Mouse (Mus musculus) midbrain, embryonic 16.5 days (tissue): Measurements from ENCODE around the gene Pigr. TPM values are rescaled to one million over a fixed set of nuclear protein-coding genes. Genes with fewer than 3 reads are reported as not detected.

ENCODE experiments used
- ATAC-seq: fragments of 200-750 bp; cut with Nextera tagmentation; 2 replicates; pipeline ENCODE4 v1.8.0; 2017; ENCODE audit warnings: moderate TSS enrichment
- H3K27ac ChIP-seq: fragments of 300-500 bp; sonication (generic); 2 replicates; pipeline ENCODE4 v1.5.1; 2014; ENCODE audit warnings: mild to moderate bottlenecking, low read length, mixed read lengths
- H3K27me3 ChIP-seq: fragments of 300-500 bp; sonication (generic); 2 replicates; pipeline ENCODE4 v1.6.1; 2014; ENCODE audit warnings: low read depth, low read length, mixed read lengths; ENCODE audit not compliant: control insufficient read depth, insufficient read depth
- H3K36me3 ChIP-seq: fragments of 300-500 bp; sonication (generic); 2 replicates; pipeline ENCODE4 v1.6.1; 2014; ENCODE audit warnings: mild to moderate bottlenecking, low read length, moderate library complexity, mixed read lengths; ENCODE audit not compliant: control insufficient read depth, insufficient read depth
- H3K4me1 ChIP-seq: fragments of 300-500 bp; sonication (generic); 2 replicates; pipeline ENCODE4 v1.6.1; 2014; ENCODE audit warnings: mild to moderate bottlenecking, low read length, mixed read lengths; ENCODE audit not compliant: control insufficient read depth, insufficient read depth
- H3K4me2 ChIP-seq: fragments of 300-500 bp; sonication (generic); 2 replicates; pipeline ENCODE4 v1.6.1; 2014; ENCODE audit warnings: mild to moderate bottlenecking, low read length, mixed read lengths
- H3K4me3 ChIP-seq: fragments of 300-500 bp; sonication (generic); 2 replicates; pipeline ENCODE4 v1.5.1; 2014; ENCODE audit warnings: low read depth, mild to moderate bottlenecking, low read length, moderate library complexity, mixed read lengths
- H3K9ac ChIP-seq: fragments of 300-500 bp; sonication (generic); 2 replicates; pipeline ENCODE4 v1.6.1; 2014; ENCODE audit warnings: low read depth, low read length, mixed read lengths
- H3K9me3 ChIP-seq: fragments of 300-500 bp; sonication (generic); replicated peaks from 2 replicates; pipeline ENCODE4 v1.6.1; 2014; ENCODE audit warnings: mild to moderate bottlenecking, low read length, mixed read lengths; ENCODE audit not compliant: control insufficient read depth, poor library complexity, severe bottlenecking
- WGBS: fragments of 180-500 bp; shearing (Covaris S2); extraction: QIAGEN DNeasy Blood & Tissue Kit; methylation state at CpG from one replicate; pipeline ENCODE4 v1.1.7; 2014; 5-methylcytosine and 5-hydroxymethylcytosine counted together
- polyA plus RNA-seq: library from polyadenylated mRNA; unstranded; fragments of >200 nt; fragmentation: Nextera tagmentation; extraction: Ambion mirVana; gene quantifications from 2 replicates; pipeline ENCODE4 v1.2.1, GENCODE M21; 2015

The Pigr gene
- polyA plus RNA-seq, 1 experiment from 2014 or later, result not detected

DNA sequence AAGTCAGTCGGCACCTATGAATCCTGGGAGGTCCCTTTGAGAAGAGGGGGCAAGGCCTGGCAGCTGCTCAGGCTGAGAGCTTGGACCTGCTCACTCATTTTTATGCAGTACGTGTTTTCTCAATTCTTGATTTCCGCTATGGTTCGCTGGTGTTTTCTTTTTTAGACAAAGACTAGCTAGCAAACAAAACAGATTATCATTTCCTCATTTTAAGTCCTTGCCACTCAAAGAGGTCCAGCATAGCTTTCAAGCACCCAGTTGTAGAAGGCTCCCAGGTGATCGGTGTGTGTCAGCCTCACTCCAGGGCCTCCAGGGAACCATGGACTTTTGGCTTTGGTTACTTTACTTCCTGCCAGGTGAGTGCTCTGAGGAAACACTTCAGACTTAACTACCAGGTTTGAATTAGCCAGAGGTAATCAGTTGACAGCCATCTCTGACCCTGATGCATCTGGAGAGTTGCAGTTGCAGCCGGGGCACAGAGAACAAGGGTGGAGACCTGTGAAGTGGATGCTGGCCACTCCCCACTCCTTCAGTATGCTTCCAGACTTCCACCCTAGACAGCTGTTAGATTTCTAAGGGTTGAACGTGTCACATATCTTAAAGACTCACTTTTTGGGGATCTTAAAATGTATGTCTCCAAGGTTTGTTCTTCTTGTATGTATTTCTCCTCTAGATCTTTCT lies 39.2 kb downstream of the Pigr start, which contains the start of gene Fcmr:
Gene Fcmr (plus strand): TSS at position 129 of the 681 bp plus-strand sequence.
- WGBS, result 67% methylated on average over 7 of the region's 7 CpGs
- H3K4me1 ChIP-seq, result no peaks in the 10 kb centered on the region
- H3K27me3 ChIP-seq, result no peaks in the 10 kb centered on the region
- no peak within 1 kb of the TSS for H3K9ac ChIP-seq
- H3K9me3 ChIP-seq, result no peaks in the 10 kb centered on the region
- ATAC-seq, result no peak
- no peak within 1 kb of the TSS for H3K4me3 ChIP-seq
- no peaks in the 10 kb centered on the region for H3K36me3 ChIP-seq
- no peak within 1 kb of the TSS for H3K27ac ChIP-seq
- H3K4me2 ChIP-seq, result no peak within 1 kb of the TSS

DNA sequence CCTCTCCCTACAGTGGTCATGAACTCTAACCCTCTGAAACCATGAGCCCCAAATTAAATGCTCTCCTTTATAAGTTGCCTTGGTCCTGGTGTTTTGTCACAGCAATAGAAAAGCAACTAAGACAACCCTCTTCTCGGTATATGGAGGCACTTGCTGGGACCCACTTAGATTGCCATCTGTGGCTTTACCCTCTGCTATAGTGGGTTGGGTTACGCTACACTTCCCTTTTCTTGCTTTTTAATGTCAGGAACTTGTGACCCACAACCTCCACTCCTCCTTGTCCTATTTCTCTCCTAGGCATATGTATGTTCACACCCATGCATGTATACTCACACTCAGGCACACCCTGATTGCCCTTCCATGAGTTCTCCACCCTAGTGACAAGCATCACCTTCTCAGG lies 46.4 kb downstream of the Pigr start:
- Histone ChIP-seq H3K36me3 (no peaks in the 10 kb centered on the region), H3K27me3 (0 out of 2 replicates have a peak, but pooled peaks cover 5% of the 10 kb centered on the region), H3K4me1 (no peaks in the 10 kb centered on the region), H3K4me3 (no peak overlapping the region), H3K4me2 (no peak overlapping the region), H3K9ac (no peak overlapping the region), H3K27ac (no peak overlapping the region), H3K9me3 (no peaks in the 10 kb centered on the region)
- 92% methylated on average over 2 of the region's 2 CpGs for WGBS
- no peak for ATAC-seq

DNA sequence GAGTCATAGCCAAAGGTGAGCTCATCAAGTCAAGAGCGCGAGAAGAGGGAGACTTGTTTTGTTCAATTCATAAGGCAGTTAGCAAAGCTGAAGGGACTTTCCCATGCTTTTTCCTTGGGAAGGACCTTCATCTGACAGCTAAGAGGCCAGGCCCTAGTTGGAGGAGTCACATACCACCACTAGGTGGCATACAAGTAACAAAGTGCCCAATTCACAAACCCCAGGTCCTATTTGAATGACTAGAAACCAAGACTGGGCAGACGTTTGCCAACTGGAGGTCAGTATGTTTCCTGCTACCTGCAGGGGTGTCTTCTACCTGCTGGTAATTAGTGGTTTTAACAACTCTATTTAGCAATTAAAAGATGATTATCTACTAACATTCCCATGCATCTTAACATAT lies 48.7 kb downstream of the Pigr start:
- H3K9ac ChIP-seq, result no peak overlapping the region
- H3K27me3 ChIP-seq, result peaks cover 5% of the 10 kb centered on the region; the same call in 1 of the 2 replicates
- H3K9me3 ChIP-seq, result no peaks in the 10 kb centered on the region
- H3K4me3 ChIP-seq, result no peak overlapping the region
- WGBS, result 44% methylated on average over 3 of the region's 3 CpGs
- no peak overlapping the region for H3K27ac ChIP-seq
- no peaks in the 10 kb centered on the region for H3K4me1 ChIP-seq
- H3K4me2 ChIP-seq, result no peak overlapping the region
- ATAC-seq, result peak; percentile 74
- no peaks in the 10 kb centered on the region for H3K36me3 ChIP-seq

GRCm38 (mm10) chr1:130875910-130876309 lies 49.4 kb downstream of the Pigr start:
- H3K36me3 ChIP-seq, result no peaks in the 10 kb centered on the region
- no peak overlapping the region for H3K27ac ChIP-seq
- no peak for ATAC-seq
- 71% methylated on average over 3 of the region's 3 CpGs for WGBS
- no peaks in the 10 kb centered on the region for H3K9me3 ChIP-seq
- H3K4me3 ChIP-seq, result no peak overlapping the region
- peaks cover 5% of the 10 kb centered on the region; the same call in 1 of the 2 replicates for H3K27me3 ChIP-seq
- no peak overlapping the region for H3K4me2 ChIP-seq
- H3K4me1 ChIP-seq, result no peaks in the 10 kb centered on the region
- no peak overlapping the region for H3K9ac ChIP-seq

- H3K9me3 ChIP-seq, result no peaks in the 10 kb centered on the region
- WGBS, result 22% methylated on average over 3 of the region's 3 CpGs
- no peak overlapping the region for H3K9ac ChIP-seq
- H3K36me3 ChIP-seq, result no peaks in the 10 kb centered on the region
- H3K27ac ChIP-seq, result no peak overlapping the region
- no peaks in the 10 kb centered on the region for H3K4me1 ChIP-seq
- ATAC-seq, result no peak
- H3K4me3 ChIP-seq, result no peak overlapping the region
- H3K27me3 ChIP-seq, result peaks cover 5% of the 10 kb centered on the region; the same call in 1 of the 2 replicates
- no peak overlapping the region for H3K4me2 ChIP-seq
These were observed 50.5 kb downstream of the Pigr start for GRCm38 (mm10) chr1:130876931-130877509.

DNA sequence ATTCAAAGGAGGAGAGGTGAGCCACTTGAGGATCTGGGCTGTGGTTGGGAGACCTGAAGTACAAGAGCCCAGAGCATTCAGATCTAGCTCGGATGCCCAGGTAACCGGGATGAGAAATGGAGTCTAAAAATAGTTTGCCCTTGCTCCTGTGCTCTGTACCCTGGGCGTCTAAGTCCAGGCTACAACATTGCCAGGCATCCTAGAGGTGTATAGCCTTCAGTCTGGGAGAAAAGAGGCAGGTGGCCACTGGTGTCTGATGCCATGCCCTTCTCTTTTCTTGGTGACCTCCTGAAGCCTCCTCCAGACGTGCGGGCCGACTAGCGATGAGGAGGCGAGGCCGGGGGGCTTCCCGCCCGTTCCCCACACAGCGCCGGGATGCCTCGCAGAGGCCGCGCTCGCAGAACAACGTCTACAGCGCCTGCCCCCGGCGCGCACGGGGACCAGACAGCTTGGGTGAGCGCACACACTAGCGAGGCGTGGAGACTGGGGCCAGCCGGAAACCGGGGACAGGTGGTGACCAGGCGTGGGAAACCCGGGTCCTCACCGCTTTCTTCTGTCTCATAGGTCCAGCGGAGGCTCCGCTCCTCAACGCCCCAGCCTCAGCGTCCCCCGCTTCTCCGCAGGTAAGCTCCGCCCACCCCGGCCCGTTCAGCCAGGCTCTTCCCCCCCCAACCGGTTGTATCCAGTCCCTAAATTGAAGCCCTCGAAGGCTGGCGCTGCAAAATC lies 51.6 kb downstream of the Pigr start:
- ATAC-seq, result peak; percentile 88

DNA sequence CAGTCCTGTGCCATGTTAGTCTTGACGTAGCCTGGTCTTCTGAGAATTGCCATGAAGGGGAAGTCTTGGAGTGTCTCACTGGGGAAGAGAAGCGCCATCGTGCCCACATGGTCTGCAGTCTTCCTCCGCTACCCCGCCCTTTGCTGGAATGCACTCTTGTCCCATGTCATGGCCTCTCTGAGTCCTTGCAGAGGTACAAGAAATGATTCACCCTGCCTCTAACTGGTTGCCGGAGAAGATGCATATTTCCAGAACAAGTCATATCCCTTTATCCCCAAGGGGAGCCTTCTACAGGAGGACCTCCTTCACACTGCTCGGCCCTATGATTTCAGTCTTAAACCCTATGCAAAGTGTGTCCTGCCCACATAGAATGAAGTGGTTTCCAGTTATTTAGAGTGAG lies 53.4 kb downstream of the Pigr start:
- WGBS, result 94% methylated on average over 7 of the region's 7 CpGs

More for the DNA sequence above, 51.6 kb downstream of the Pigr start:
- Histone ChIP-seq H3K4me1 (no peaks in the 10 kb centered on the region), H3K9ac (peak overlapping the region; percentile 67), H3K4me2 (peak overlapping the region; percentile 91), H3K9me3 (no peaks in the 10 kb centered on the region), H3K36me3 (no peaks in the 10 kb centered on the region), H3K4me3 (peak overlapping the region; percentile 49), H3K27me3 (peaks cover 5% of the 10 kb centered on the region; the same call in 1 of the 2 replicates), H3K27ac (no peak overlapping the region)
- 2% methylated on average over 43 of the region's 43 CpGs for WGBS

GRCm38 (mm10) chr1:130883146-130883545 lies 56.7 kb downstream of the Pigr start:
- H3K9me3 ChIP-seq, result no peaks in the 10 kb centered on the region
- H3K36me3 ChIP-seq, result no peaks in the 10 kb centered on the region
- H3K9ac ChIP-seq, result no peak overlapping the region
- no peak overlapping the region for H3K27ac ChIP-seq
- H3K27me3 ChIP-seq, result no peaks in the 10 kb centered on the region; the same call in 1 of the 2 replicates
- no peak overlapping the region for H3K4me2 ChIP-seq
- no peak for ATAC-seq
- no peak overlapping the region for H3K4me3 ChIP-seq
- 90% methylated on average over 4 of the region's 4 CpGs for whole genome bisulfite sequencing
- H3K4me1 ChIP-seq, result no peaks in the 10 kb centered on the region

More for the DNA sequence above, 53.4 kb downstream of the Pigr start:
- Histone ChIP-seq H3K4me2 (no peak overlapping the region), H3K9ac (no peak overlapping the region), H3K36me3 (no peaks in the 10 kb centered on the region), H3K27me3 (peaks cover 5% of the 10 kb centered on the region; the same call in 1 of the 2 replicates), H3K27ac (no peak overlapping the region), H3K4me1 (no peaks in the 10 kb centered on the region), H3K4me3 (no peak overlapping the region), H3K9me3 (no peaks in the 10 kb centered on the region)
- no peak for ATAC-seq

- H3K27ac ChIP-seq, result no peak within 1 kb of the TSS
- no peaks in the 10 kb centered on the region for H3K27me3 ChIP-seq
- no peak within 1 kb of the TSS for H3K9ac ChIP-seq
- H3K9me3 ChIP-seq, result no peaks in the 10 kb centered on the region
- no peaks in the 10 kb centered on the region for H3K36me3 ChIP-seq
- no peak within 1 kb of the TSS for H3K4me2 ChIP-seq
- H3K4me3 ChIP-seq, result no peak within 1 kb of the TSS
- H3K4me1 ChIP-seq, result no peaks in the 10 kb centered on the region
- no peak for ATAC-seq
These were observed 60.9 kb downstream of the Pigr start, which contains the start of gene Il24 for GRCm38 (mm10) chr1:130887354-130887753. TSS of gene Il24 (minus strand) at chr1:130887454.
